Mouse (Mus musculus): ENCODE data around the gene Stum. TPM values are rescaled to one million over a fixed set of nuclear protein-coding genes. Genes with fewer than 3 reads are reported as not detected.

The Stum gene
- total RNA-seq, 4 experiments from 2014 or later, result 2.4 to 3.2 (median 2.7) TPM

- DNase-seq (ENCODE audit: low spot score), result peak; percentile 99
Measured at GRCm38 (mm10) chr1:180386951-180387749, 96.2 kb downstream of the Stum start.

DNA sequence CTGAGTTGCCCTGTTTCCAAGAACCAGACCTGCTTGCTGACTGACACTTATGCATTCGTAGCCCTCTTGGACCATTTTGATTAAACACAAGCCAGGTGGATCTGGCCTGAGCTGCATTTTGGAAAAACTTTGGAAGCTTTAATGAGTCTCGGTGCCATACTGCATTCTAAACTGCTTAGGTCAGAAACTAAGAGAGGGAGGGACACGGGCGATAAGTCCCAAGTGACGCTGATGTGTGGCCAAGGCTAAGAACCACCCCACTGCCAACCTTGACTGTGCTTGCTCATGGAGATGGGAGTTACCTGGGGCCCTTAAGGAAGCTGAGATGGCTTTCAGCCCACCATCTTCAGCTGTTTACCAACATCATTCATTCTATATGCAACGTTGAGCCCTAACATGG lies 98.0 kb downstream of the Stum start:
- no peak for DNase-seq (ENCODE audit: low spot score)

DNA sequence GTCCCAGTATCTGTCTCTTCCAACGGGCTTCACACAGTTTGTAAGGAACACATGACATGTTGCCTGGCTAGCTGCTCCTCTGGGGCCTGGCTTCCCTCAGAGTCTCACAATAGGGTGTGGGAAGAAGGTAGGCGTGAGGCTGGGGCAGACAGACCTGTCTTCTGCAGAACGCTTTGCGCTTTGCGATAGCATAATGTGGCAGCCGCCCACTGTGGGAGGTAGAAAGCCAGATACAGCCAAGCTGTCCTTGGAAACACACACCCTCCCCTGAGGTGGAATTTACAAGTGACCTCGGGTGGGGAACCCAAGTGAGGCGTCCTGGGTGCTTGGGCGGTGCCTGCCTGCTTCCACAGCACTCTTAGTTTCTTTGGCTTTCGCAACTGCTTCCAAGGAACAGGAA lies 98.8 kb downstream of the Stum start:
- no peak for DNase-seq (ENCODE audit: low spot score)

GRCm38 (mm10) chr1:180383884-180384283 lies 99.4 kb downstream of the Stum start:
- no peak for DNase-seq (ENCODE audit: low spot score)

Other genes with a start within 250 kb of the Stum start
- 10 to 100 TPM; 14.7 to 16.0 (median 15.3) TPM for gene Psen2, start 220.1 kb downstream of the Stum start, total RNA-seq (2022)
- gene Itpkb, start 153.0 kb downstream of the Stum start, total RNA-seq (2022), result 10 to 100 TPM; 40.9 to 59.4 (median 57.3) TPM
- 10 to 100 TPM; 53.7 to 65.2 (median 57.6) TPM for gene Parp1, start 85.4 kb upstream of the Stum start, total RNA-seq (2022)
- gene Lin9, start 157.6 kb upstream of the Stum start, total RNA-seq (2022), result 1 to 10 TPM; 2.1 to 3.5 (median 2.4) TPM
- not detected for gene Mixl1, start 213.5 kb upstream of the Stum start, total RNA-seq (2022)
- 10 to 100 TPM; 19.4 to 24.6 (median 22.0) TPM for gene Acbd3, start 242.5 kb upstream of the Stum start, total RNA-seq (2022)